In genomic region chr12:69241405-69241770, GRCm38 (mm10) we compare ENCODE assay signal across 8 mouse cellular contexts. TPM values are rescaled to one million over a fixed set of nuclear protein-coding genes. Genes with fewer than 3 reads are reported as not detected.
DNase-seq lines count a peak whose midpoint lies in the region; ATAC-seq and TF ChIP-seq lines count a peak whose summit lies in the region.

No protein-coding gene starts in this region.

- H3K36me3 ChIP-seq in testis, adult 2 months (ENCODE audit: control insufficient read depth, insufficient read depth, low read length) = no peaks in the 10 kb centered on the region
- no peaks in the 10 kb centered on the region for H3K36me3 ChIP-seq in liver, embryonic 13.5 days

- DNase-seq in cerebellum, adult 2 months = no peak
- DNase-seq in cerebellum, adult 9-11 months = no peak
- no peak for DNase-seq in testis, postnatal 10 days (ENCODE audit: low spot score)
- DNase-seq in liver, embryonic 13.5 days = no peak
- DNase-seq in adrenal gland, adult 18-20 months (ENCODE audit: low spot score in 2 of 2) = no peak
- no peak for DNase-seq in spleen, postnatal 10 days (ENCODE audit: low spot score in 2 of 2)
- no peak for DNase-seq in urinary bladder, postnatal 25 days (ENCODE audit: low spot score)

- no peaks in the 10 kb centered on the region for H3K4me1 ChIP-seq in cerebellum, adult 2 months (ENCODE audit: control insufficient read depth, insufficient read depth, low read length)
- peaks cover 5% of the 10 kb centered on the region for H3K4me1 ChIP-seq in testis, adult 2 months (ENCODE audit: control insufficient read depth, insufficient read depth, low read length)
- H3K4me1 ChIP-seq in liver, embryonic 13.5 days (replicated peaks) = peaks cover 22% of the 10 kb centered on the region

- H3K4me2 ChIP-seq in liver, embryonic 13.5 days = peak overlapping the region; percentile 94

- no peaks in the 10 kb centered on the region for H3K27me3 ChIP-seq in cerebellum, adult 2 months (ENCODE audit: control insufficient read depth, insufficient read depth, low read length)
- H3K27me3 ChIP-seq in testis, adult 2 months (ENCODE audit: control insufficient read depth, insufficient read depth, low read length) = no peaks in the 10 kb centered on the region
- H3K27me3 ChIP-seq in liver, embryonic 13.5 days = no peaks in the 10 kb centered on the region

- H3K9ac ChIP-seq in liver, embryonic 13.5 days = peak overlapping the region; percentile 80

- H3K27ac ChIP-seq in cerebellum, adult 2 months (ENCODE audit: insufficient read depth, low read length) = peak overlapping the region; percentile 65
- peak overlapping the region; percentile 77 for H3K27ac ChIP-seq in testis, adult 2 months (ENCODE audit: control insufficient read depth, insufficient read depth, low read depth, low read length)
- H3K27ac ChIP-seq in liver, embryonic 13.5 days = peak overlapping the region; percentile 55

- 2% methylated on average over 3 of the region's 3 CpGs for WGBS in cerebellum, adult 2 months
- 3% methylated on average over 3 of the region's 3 CpGs for WGBS in liver, embryonic 13.5 days (ENCODE audit: insufficient replicate concordance)

- ATAC-seq in liver, embryonic 13.5 days (ENCODE audit: low read depth) = no peak; the same call in 1 of the 2 replicates

- TF ChIP-seq POLR2A in cerebellum, adult 2 months (IDR thresholded peaks at IDR 0.05; ENCODE audit: borderline replicate concordance, insufficient read depth, low read length) = no peak
- TF ChIP-seq POLR2A in testis, adult 2 months (IDR thresholded peaks at IDR 0.05; ENCODE audit: control insufficient read depth, low read depth, low read length) = no peak

- H3K4me3 ChIP-seq in cerebellum, adult 2 months (replicated peaks; ENCODE audit: insufficient read depth, low read depth, low read length) = peak overlapping the region; percentile 96
- H3K4me3 ChIP-seq in testis, adult 2 months (ENCODE audit: control insufficient read depth, low read depth, low read length) = peak overlapping the region; percentile 95
- peak overlapping the region; percentile 72 for H3K4me3 ChIP-seq in liver, embryonic 13.5 days (replicated peaks)

- H3K9me3 ChIP-seq in liver, embryonic 13.5 days (replicated peaks) = no peaks in the 10 kb centered on the region

- no peak for TF ChIP-seq CTCF in cerebellum, adult 2 months (IDR thresholded peaks at IDR 0.05; ENCODE audit: borderline replicate concordance, insufficient read depth, low read depth, low read length)
- TF ChIP-seq CTCF in testis, adult 2 months (IDR thresholded peaks at IDR 0.05; ENCODE audit: control insufficient read depth, insufficient read depth, insufficient replicate concordance, low read depth, low read length) = no peak

RNA-seq across cellular contexts. Expression of gene Klhdc1, which starts 0.4 kb away (rescaled TPM):
- 10.2 and 11.5 TPM in 2 replicates for polyA plus RNA-seq in cerebellum, adult 2 months (2012; rRNA removed)
- 66.4 and 82.1 TPM in 2 replicates for polyA plus RNA-seq in testis, adult 2 months (2012; rRNA removed)
- 3.7 and 3.9 TPM in 2 replicates for polyA plus RNA-seq in liver, embryonic 13.5 days (2015; fragmentation: Nextera tagmentation; extraction: Ambion mirVana)
- total RNA-seq in adrenal gland, adult 18-20 months (2021) = 1 to 10 TPM; 7.0 to 8.5 TPM

RNA-seq across cellular contexts. Expression of gene Pole2, which starts 13.4 kb away (rescaled TPM):
- 1.1 and 1.6 TPM in 2 replicates for polyA plus RNA-seq in cerebellum, adult 2 months (2012; rRNA removed)
- polyA plus RNA-seq in testis, adult 2 months (2012; rRNA removed) = 46.0 and 63.4 TPM in 2 replicates
- 29.0 and 32.5 TPM in 2 replicates for polyA plus RNA-seq in liver, embryonic 13.5 days (2015; fragmentation: Nextera tagmentation; extraction: Ambion mirVana)
- 1 to 10 TPM in 1 of 2 experiments, under 1 TPM in 1; 0.99 to 1.3 TPM for total RNA-seq in adrenal gland, adult 18-20 months (2021)

RNA-seq across cellular contexts. Expression of gene Gm49384, which starts 37.3 kb away (rescaled TPM):
- polyA plus RNA-seq in cerebellum, adult 2 months (2012; rRNA removed) = 4.4 and 4.5 TPM in 2 replicates
- 0.11 and 0.20 TPM in 2 replicates for polyA plus RNA-seq in testis, adult 2 months (2012; rRNA removed)
- 27.7 and 29.9 TPM in 2 replicates for polyA plus RNA-seq in liver, embryonic 13.5 days (2015; fragmentation: Nextera tagmentation; extraction: Ambion mirVana)
- total RNA-seq in adrenal gland, adult 18-20 months (2021) = 1 to 10 TPM; 2.9 to 4.1 TPM

RNA-seq across cellular contexts. Expression of gene Dnaaf2, which starts 43.2 kb away (rescaled TPM):
- polyA plus RNA-seq in cerebellum, adult 2 months (2012; rRNA removed) = 2.5 and 2.6 TPM in 2 replicates
- polyA plus RNA-seq in testis, adult 2 months (2012; rRNA removed) = 22.3 and 28.3 TPM in 2 replicates
- 7.1 and 8.8 TPM in 2 replicates for polyA plus RNA-seq in liver, embryonic 13.5 days (2015; fragmentation: Nextera tagmentation; extraction: Ambion mirVana)
- total RNA-seq in adrenal gland, adult 18-20 months (2021) = 1 to 10 TPM; 1.1 to 1.3 TPM

RNA-seq across cellular contexts. Expression of gene Gm49383, which starts 44.5 kb away (rescaled TPM):
- 2.0 and 3.2 TPM in 2 replicates for polyA plus RNA-seq in cerebellum, adult 2 months (2012; rRNA removed)
- 0.11 TPM in 1 of 2 replicates, not detected in the other for polyA plus RNA-seq in testis, adult 2 months (2012; rRNA removed)
- 28.8 and 32.0 TPM in 2 replicates for polyA plus RNA-seq in liver, embryonic 13.5 days (2015; fragmentation: Nextera tagmentation; extraction: Ambion mirVana)
- 1 to 10 TPM; 3.3 to 4.5 TPM for total RNA-seq in adrenal gland, adult 18-20 months (2021)

Comparison
In these comparisons a context has a peak if more than half of its experiments do, and no peak if none do; other contexts are left out.
1. RNA of gene Pole2, which starts 13.4 kb away (polyA plus RNA-seq): 46.0 to 63.4 TPM in testis, adult 2 months and 29.0 to 32.5 TPM in liver, embryonic 13.5 days; 1.1 to 1.6 TPM in cerebellum, adult 2 months; every median in the first group is over 10 times any median in the second.
2. Peak in every context shown above with its lines, with median percentiles within 50 percentile points of each other: H3K27ac ChIP-seq and H3K4me3 ChIP-seq.